Mouse (Mus musculus): ENCODE measurements around the gene Olfr1385. TPM values are rescaled to one million over a fixed set of nuclear protein-coding genes. Genes with fewer than 3 reads are reported as not detected.
"Not testable (repeated sequence)": the region's sequence is repeated elsewhere in the genome, so short reads cannot be mapped to it uniquely, and the experiment has no call there.

Gene Olfr1385
- total RNA-seq (2021): under 1 TPM in 1 of 2 experiments, not detected in 1; 0.14 TPM
- long read RNA-seq, experiment 1: 0 reads
- long read RNA-seq, experiment 2: 0 reads

DNA sequence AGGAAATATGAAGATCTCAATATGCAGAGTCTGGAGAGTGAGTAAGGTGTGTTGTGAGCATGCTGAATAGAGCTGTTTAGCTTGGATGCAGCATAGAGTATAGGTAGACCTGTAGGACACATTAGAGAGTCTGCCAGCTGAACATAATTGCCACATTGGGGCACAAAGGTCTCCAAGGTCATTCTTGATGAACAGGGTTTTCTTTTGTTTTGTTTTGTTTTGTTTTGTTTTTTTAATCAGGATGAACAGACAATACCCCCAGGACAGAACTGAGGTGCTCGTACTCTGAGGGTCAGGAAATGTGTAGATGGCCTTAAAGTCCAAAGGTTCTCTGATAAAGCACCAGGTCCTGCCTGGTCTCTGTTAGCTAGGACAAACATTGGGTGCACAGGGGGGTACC is at the start of gene Olfr1385:
Olfr1385 (plus strand) TSS at position 301 of the 400 bp plus-strand sequence.
- H3K4me3 ChIP-seq; H3K27ac ChIP-seq; intact Hi-C loops (cut with DNase I); DNase-seq (ENCODE audit: extremely low spot score in 1 of 2, low spot score in 2 of 2): not testable (repeated sequence)

- TF ChIP-seq CTCF (IDR thresholded peaks at IDR 0.05): no peak
- H3K27ac ChIP-seq: no peak within 1 kb of the TSS
- no peak for DNase-seq (ENCODE audit: extremely low spot score in 1 of 2, low spot score in 2 of 2)
- H3K4me3 ChIP-seq: no peak within 1 kb of the TSS
- intact Hi-C loops (cut with DNase I): loop anchor here (1.0 kb wide), 1 partner anchor 11 kb away; no protein-coding TSS in a partner anchor
These were observed 33.8 kb upstream of the Olfr1385 start, which contains the start of gene Olfr1387 for GRCm38 (mm10) chr11:49455043-49455442. Gene Olfr1387 (plus strand): TSS chr11:49455343.

DNA sequence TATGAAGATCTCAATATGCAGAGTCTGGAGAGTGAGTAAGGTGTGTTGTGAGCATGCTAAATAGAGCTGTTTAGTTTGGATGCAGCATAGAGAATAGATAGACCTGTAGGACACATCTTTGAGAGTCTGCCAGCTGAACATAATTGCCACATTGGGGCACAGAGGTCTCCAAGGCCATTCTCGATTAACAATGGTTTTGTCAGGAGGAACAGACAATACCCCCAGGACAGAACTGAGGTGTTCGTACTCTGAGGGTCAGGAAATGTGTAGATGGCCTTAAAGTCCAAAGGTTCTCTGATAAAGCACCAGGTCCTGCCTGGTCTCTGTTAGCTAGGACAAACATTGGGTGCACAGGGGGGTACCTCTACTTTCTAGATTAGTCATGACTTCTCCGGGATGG is 24.1 kb upstream of the Olfr1385 start, which contains the start of gene Olfr1386:
Olfr1386 (plus strand) TSS at position 301 of the 400 bp plus-strand sequence.
- H3K4me3 ChIP-seq; H3K27ac ChIP-seq; DNase-seq (ENCODE audit: extremely low spot score in 1 of 2, low spot score in 2 of 2); intact Hi-C loops (cut with DNase I): not testable (repeated sequence)

DNA sequence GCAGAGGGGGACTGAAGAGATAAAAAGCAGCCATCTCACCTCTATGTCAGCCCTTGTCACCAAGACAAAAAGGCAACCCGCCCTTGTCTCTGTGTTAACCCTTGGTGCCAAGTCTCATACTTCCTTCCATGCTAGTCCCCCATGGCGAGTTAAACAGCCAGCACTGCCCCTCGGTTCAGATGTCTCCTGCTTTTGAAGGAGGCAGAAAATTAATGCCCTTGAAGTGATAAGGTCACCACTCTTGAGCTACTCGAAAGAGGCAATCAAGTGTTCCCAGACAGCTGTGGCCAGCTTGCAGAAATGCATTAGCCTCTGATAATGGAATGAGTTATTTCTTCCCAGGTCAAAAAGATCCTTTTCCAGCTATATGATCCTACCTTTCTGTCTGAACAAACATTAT is 2.9 kb upstream of the Olfr1385 start:
- no peak for DNase-seq (ENCODE audit: extremely low spot score in 1 of 2, low spot score in 2 of 2)
- intact Hi-C loops (cut with DNase I): no loop called here
- H3K27ac ChIP-seq: no peak overlapping the region
- H3K4me3 ChIP-seq: no peak overlapping the region
- no peak for TF ChIP-seq CTCF (IDR thresholded peaks at IDR 0.05)

DNA sequence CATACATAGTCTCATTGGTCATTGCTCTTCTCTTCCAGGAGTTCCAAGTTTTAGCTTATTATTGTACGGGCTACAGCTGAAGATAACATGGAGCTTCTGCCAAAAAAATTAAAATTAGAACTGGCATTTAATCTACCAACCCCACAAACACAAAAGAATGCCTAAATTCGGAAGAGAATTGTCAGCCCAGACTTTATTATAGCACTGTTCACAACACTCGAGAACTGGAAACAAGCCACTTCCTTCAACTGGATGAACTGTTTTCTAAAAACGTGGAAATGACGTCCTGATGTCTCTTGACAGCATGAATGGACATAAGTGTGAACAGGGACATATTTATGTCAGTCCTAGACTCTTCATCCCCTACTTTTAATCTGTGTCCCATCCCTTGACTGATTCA is 29.2 kb downstream of the Olfr1385 start:
- no peak overlapping the region for H3K27ac ChIP-seq
- intact Hi-C loops (cut with DNase I): no loop called here
- no peak overlapping the region for H3K4me3 ChIP-seq
- no peak for TF ChIP-seq CTCF (IDR thresholded peaks at IDR 0.05)
- DNase-seq (ENCODE audit: extremely low spot score in 1 of 2, low spot score in 2 of 2): no peak

DNA sequence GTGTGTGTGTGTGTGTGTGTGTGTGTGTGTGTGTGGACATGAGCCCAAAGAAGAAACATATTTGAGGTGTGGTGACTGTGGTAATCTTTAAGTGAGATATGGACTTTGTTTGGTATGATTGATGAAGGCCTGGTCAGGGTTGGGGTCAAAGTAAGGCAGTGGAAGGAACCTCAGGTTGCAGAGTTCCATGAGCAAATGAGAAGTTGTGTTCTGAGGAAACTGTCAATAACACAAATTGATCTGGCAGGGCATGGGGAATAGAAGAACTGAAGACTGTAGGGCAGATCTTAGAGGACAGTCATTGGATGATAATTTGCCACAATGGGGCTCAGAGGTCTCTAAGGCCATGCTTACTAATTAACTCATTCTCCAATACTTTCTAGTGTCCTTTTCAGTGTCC is 30.5 kb downstream of the Olfr1385 start, which contains the start of gene Olfr1383:
Olfr1383 (plus strand) TSS at position 301 of the 400 bp plus-strand sequence.
- intact Hi-C loops (cut with DNase I): no loop called here
- Histone ChIP-seq H3K27ac (no peak within 1 kb of the TSS), H3K4me3 (no peak within 1 kb of the TSS)
- TF ChIP-seq CTCF (IDR thresholded peaks at IDR 0.05): no peak
- DNase-seq (ENCODE audit: extremely low spot score in 1 of 2, low spot score in 2 of 2): no peak

DNA sequence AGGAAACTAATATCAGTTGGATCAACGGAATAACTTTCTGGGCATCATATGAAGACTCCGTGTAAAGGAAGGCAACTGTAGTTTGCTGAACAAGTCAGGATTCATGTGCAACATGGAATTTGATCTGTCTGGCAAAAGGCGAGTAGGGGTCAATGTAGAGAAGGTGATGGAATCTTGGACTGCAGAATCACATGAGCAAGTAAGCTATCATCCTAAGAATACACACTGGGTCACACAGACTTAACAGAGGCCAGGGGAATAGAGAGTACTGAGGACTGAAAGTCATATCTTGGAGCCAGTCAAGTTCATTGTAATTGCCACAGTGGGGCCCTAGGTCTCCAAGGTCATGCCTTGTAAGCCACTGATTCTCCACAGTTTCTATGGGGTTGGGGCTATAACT is 39.1 kb downstream of the Olfr1385 start, which contains the start of gene Olfr1382:
Olfr1382 (plus strand) TSS at position 301 of the 400 bp plus-strand sequence.
- Histone ChIP-seq H3K4me3 (no peak within 1 kb of the TSS), H3K27ac (no peak within 1 kb of the TSS)
- TF ChIP-seq CTCF (IDR thresholded peaks at IDR 0.05): no peak
- intact Hi-C loops (cut with DNase I): no loop called here
- DNase-seq (ENCODE audit: extremely low spot score in 1 of 2, low spot score in 2 of 2): no peak

DNA sequence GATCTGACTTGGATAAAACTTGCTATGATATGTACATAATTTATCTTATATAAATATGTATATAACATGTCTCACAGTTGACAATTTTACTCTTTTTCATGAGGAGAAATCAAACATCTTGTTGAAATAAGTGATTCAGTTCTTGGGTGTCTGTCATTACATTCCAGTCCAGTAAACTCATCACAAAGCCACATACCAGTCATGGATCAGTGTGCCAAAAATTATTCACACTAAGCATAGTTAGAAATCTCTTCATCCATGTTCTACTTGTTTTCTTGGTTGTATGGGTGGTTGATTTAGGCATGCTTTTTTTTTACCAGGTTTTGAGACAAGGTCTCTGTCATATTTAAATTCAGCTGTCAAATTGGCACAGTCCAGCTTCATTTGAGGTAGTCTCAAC is 43.9 kb downstream of the Olfr1385 start:
- intact Hi-C loops (cut with DNase I): loop anchor here (10.0 kb wide), 1 partner anchor 258 kb away; the partner anchor contains the start of gene Olfr1393
- Histone ChIP-seq H3K4me3 (no peak overlapping the region), H3K27ac (no peak overlapping the region)
- TF ChIP-seq CTCF (IDR thresholded peaks at IDR 0.05): no peak
- no peak for DNase-seq (ENCODE audit: extremely low spot score in 1 of 2, low spot score in 2 of 2)

DNA sequence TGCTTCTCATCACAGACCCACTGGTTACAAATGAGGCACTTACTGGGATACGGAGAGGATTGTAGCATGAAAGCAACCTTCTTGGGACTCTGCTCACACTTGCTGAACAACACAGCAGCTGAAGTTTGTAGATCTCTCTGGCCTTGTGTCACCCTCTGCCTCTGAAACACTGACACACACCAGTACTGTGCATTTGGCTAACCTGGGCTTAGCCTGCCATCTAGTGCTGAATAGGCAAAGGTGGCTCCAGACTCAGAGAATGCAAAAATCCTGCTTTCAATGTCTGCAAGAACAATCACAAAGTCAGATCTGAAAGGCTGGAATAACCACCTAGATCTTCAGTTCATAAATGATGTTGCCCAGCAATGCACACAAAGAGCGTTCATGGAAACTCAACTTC is 47.8 kb downstream of the Olfr1385 start:
- not testable (repeated sequence) for H3K27ac ChIP-seq, H3K4me3 ChIP-seq
- TF ChIP-seq CTCF (IDR thresholded peaks at IDR 0.05): peak; percentile 49
- DNase-seq (ENCODE audit: extremely low spot score in 1 of 2, low spot score in 2 of 2): peak; percentile 22 to 41
- intact Hi-C loops (cut with DNase I): loop anchor here (5.0 to 10.0 kb wide), 3 partner anchors 262 to 664 kb away; partner anchors contain the start of genes Btnl9, Irgm1 and Olfr1393

- intact Hi-C loops (cut with DNase I): not testable (repeated sequence)
These were observed 54.3 kb downstream of the Olfr1385 start, which contains the start of gene Olfr1381 for GRCm38 (mm10) chr11:49543149-49543548. Gene Olfr1381 (plus strand): TSS chr11:49543449.

More at GRCm38 (mm10) chr11:49543149-49543548, 54.3 kb downstream of the Olfr1385 start, which contains the start of gene Olfr1381:
- DNase-seq (ENCODE audit: extremely low spot score in 1 of 2, low spot score in 2 of 2); H3K4me3 ChIP-seq; H3K27ac ChIP-seq: not testable (repeated sequence)

Other genes with a start within 250 kb of the Olfr1385 start
- 10 to 100 TPM; 64.4 to 77.0 TPM for gene Mgat1, start 244.9 kb upstream of the Olfr1385 start, total RNA-seq (2021)
- under 1 TPM; 0.11 to 0.33 TPM for gene Olfr1393, start 210.8 kb upstream of the Olfr1385 start, total RNA-seq (2021)
- gene Olfr1392, start 203.8 kb upstream of the Olfr1385 start, total RNA-seq (2021): not detected
- gene Olfr10, start 184.3 kb upstream of the Olfr1385 start, total RNA-seq (2021): not detected
- gene Olfr1391, start 166.3 kb upstream of the Olfr1385 start, total RNA-seq (2021): not detected
- not detected for gene Olfr1390, start 153.9 kb upstream of the Olfr1385 start, total RNA-seq (2021)
- gene Olfr1389, start 66.0 kb upstream of the Olfr1385 start, total RNA-seq (2021): not detected
- under 1 TPM; 0.34 to 0.63 TPM for gene Olfr1388, start 52.4 kb upstream of the Olfr1385 start, total RNA-seq (2021)
- gene Olfr1387, start 33.7 kb upstream of the Olfr1385 start, total RNA-seq (2021): not detected
- gene Olfr1386, start 24.0 kb upstream of the Olfr1385 start, total RNA-seq (2021): not detected
- gene Olfr1384, start 17.7 kb downstream of the Olfr1385 start, total RNA-seq (2021): not detected
- gene Olfr1383, start 30.6 kb downstream of the Olfr1385 start, total RNA-seq (2021): not detected
- gene Olfr1382, start 39.2 kb downstream of the Olfr1385 start, total RNA-seq (2021): not detected
- gene Olfr1381, start 54.4 kb downstream of the Olfr1385 start, total RNA-seq (2021): not detected
- gene Olfr1380, start 67.8 kb downstream of the Olfr1385 start, total RNA-seq (2021): not detected
- gene Flt4, start 120.2 kb downstream of the Olfr1385 start, total RNA-seq (2021): 1 to 10 TPM; 2.4 TPM
- gene Scgb3a1, start 174.5 kb downstream of the Olfr1385 start, total RNA-seq (2021): not detected
- gene Cnot6, start 223.7 kb downstream of the Olfr1385 start, total RNA-seq (2021): 10 to 100 TPM; 48.7 to 50.8 TPM

All from left cerebral cortex, adult 2 months (tissue).